10 mouse cellular contexts compared by ENCODE assay signal in genomic region chr7:28863540-28863939, GRCm38 (mm10). TPM values are rescaled to one million over a fixed set of nuclear protein-coding genes. Genes with fewer than 3 reads are reported as not detected.
A peak's percentile ranks its signal among the peaks of the same experiment; 100 is the strongest.
DNase-seq lines count a peak whose midpoint lies in the region; ATAC-seq and TF ChIP-seq lines count a peak whose summit lies in the region.
"Had no signal": no experiment of that assay in that cellular context is flagged by ENCODE, and none has a peak within 500 bp of the region (broad histone marks: within the 10 kb centered on the region; RNA-seq: fewer than 3 reads in every experiment).

Gene Lgals7, plus strand, starts transcription at chr7:28863853.

- H3K36me3 ChIP-seq in heart, embryonic 16.5 days (ENCODE audit: control insufficient read depth, insufficient read depth) = no peaks in the 10 kb centered on the region
- H3K36me3 ChIP-seq in midbrain, embryonic 14.5 days (ENCODE audit: control insufficient read depth, insufficient read depth, low read length) = no peaks in the 10 kb centered on the region
- no peaks in the 10 kb centered on the region for H3K36me3 ChIP-seq in midbrain, embryonic 15.5 days (replicated peaks)
- H3K36me3 ChIP-seq in hindbrain, embryonic 15.5 days = no peaks in the 10 kb centered on the region
- H3K36me3 ChIP-seq in stomach, postnatal 0 days (ENCODE audit: control insufficient read depth, insufficient read depth, low read length) = no peaks in the 10 kb centered on the region

- DNase-seq in heart, postnatal 36 days = no peak
- DNase-seq in midbrain, embryonic 14.5 days = no peak
- no peak for DNase-seq in stomach, postnatal 0 days (ENCODE audit: low spot score)
- no peak for DNase-seq in cerebellum, adult 8-10 months
- DNase-seq: kidney, adult 11 months had no signal

- peaks cover 9% of the 10 kb centered on the region for H3K4me1 ChIP-seq in heart, embryonic 16.5 days (ENCODE audit: control insufficient read depth, insufficient read depth, low read length)
- 0 out of 2 replicates have a peak, but pooled peaks cover 7% of the 10 kb centered on the region for H3K4me1 ChIP-seq in midbrain, embryonic 14.5 days (ENCODE audit: control insufficient read depth, insufficient read depth, low read length)
- 0 out of 2 replicates have a peak, but pooled peaks cover 5% of the 10 kb centered on the region for H3K4me1 ChIP-seq in midbrain, embryonic 15.5 days
- peaks cover 19% of the 10 kb centered on the region for H3K4me1 ChIP-seq in hindbrain, embryonic 15.5 days (replicated peaks)
- peaks cover 4% of the 10 kb centered on the region; the same call in 1 of the 2 replicates for H3K4me1 ChIP-seq in stomach, postnatal 0 days (replicated peaks; ENCODE audit: control insufficient read depth, insufficient read depth)

- TF ChIP-seq EP300 in stomach, postnatal 0 days (optimal IDR thresholded peaks at IDR 0.05) = no peak

- no peak within 1 kb of the TSS for H3K27ac ChIP-seq in heart, embryonic 16.5 days (ENCODE audit: low read length)
- no peak within 1 kb of the TSS for H3K27ac ChIP-seq in midbrain, embryonic 14.5 days (replicated peaks; ENCODE audit: low read depth, low read length)
- no peak within 1 kb of the TSS for H3K27ac ChIP-seq in midbrain, embryonic 15.5 days
- no peak within 1 kb of the TSS for H3K27ac ChIP-seq in hindbrain, embryonic 15.5 days (replicated peaks)
- peak within 1 kb of the TSS; percentile 73 for H3K27ac ChIP-seq in stomach, postnatal 0 days (replicated peaks)

- no peak within 1 kb of the TSS for H3K4me3 ChIP-seq in heart, embryonic 16.5 days (ENCODE audit: low read length)
- H3K4me3 ChIP-seq in midbrain, embryonic 14.5 days (replicated peaks; ENCODE audit: low read depth, low read length) = no peak within 1 kb of the TSS
- no peak within 1 kb of the TSS for H3K4me3 ChIP-seq in midbrain, embryonic 15.5 days
- no peak within 1 kb of the TSS for H3K4me3 ChIP-seq in hindbrain, embryonic 15.5 days
- H3K4me3 ChIP-seq in stomach, postnatal 0 days (ENCODE audit: low read depth, low read length) = peak within 1 kb of the TSS; percentile 24

- 75% methylated on average over 6 of the region's 6 CpGs for WGBS in heart, embryonic 16.5 days
- WGBS in midbrain, embryonic 14.5 days = 84% methylated on average over 6 of the region's 6 CpGs
- WGBS in midbrain, embryonic 15.5 days = 85% methylated on average over 6 of the region's 6 CpGs
- WGBS in hindbrain, embryonic 15.5 days = 85% methylated on average over 6 of the region's 6 CpGs
- 68% methylated on average over 6 of the region's 6 CpGs for WGBS in stomach, postnatal 0 days

- TF ChIP-seq CTCF in stomach, postnatal 0 days (IDR thresholded peaks at IDR 0.05; ENCODE audit: low read depth) = no peak

- ATAC-seq in heart, embryonic 16.5 days (replicated peaks; ENCODE audit: extremely low read depth, insufficient read depth, low FRiP score) = no peak
- ATAC-seq in midbrain, embryonic 14.5 days (ENCODE audit: low FRiP score, low TSS enrichment) = no peak
- ATAC-seq in midbrain, embryonic 15.5 days (replicated peaks) = no peak
- no peak for ATAC-seq in hindbrain, embryonic 15.5 days (ENCODE audit: low FRiP score, low read depth)
- no peak for ATAC-seq in stomach, postnatal 0 days (ENCODE audit: low FRiP score, low TSS enrichment)

- peaks cover 4% of the 10 kb centered on the region for H3K9me3 ChIP-seq in heart, embryonic 16.5 days (replicated peaks; ENCODE audit: control insufficient read depth, low read length)
- H3K9me3 ChIP-seq in midbrain, embryonic 14.5 days (ENCODE audit: control insufficient read depth, low read length) = no peaks in the 10 kb centered on the region
- H3K9me3 ChIP-seq in midbrain, embryonic 15.5 days = no peaks in the 10 kb centered on the region
- no peaks in the 10 kb centered on the region for H3K9me3 ChIP-seq in hindbrain, embryonic 15.5 days
- H3K9me3 ChIP-seq in stomach, postnatal 0 days (ENCODE audit: control insufficient read depth, low read length) = no peaks in the 10 kb centered on the region

- H3K4me2 ChIP-seq in heart, embryonic 16.5 days (ENCODE audit: low read depth, low read length) = 0 out of 2 replicates have a peak within 1 kb of the TSS, but pooled peaks have one; percentile 0
- H3K4me2 ChIP-seq in midbrain, embryonic 14.5 days (ENCODE audit: low read length) = peak within 1 kb of the TSS; percentile 20; the same call in 1 of the 2 replicates
- no peak within 1 kb of the TSS for H3K4me2 ChIP-seq in midbrain, embryonic 15.5 days
- peak within 1 kb of the TSS; percentile 23; the same call in 1 of the 2 replicates for H3K4me2 ChIP-seq in hindbrain, embryonic 15.5 days
- H3K4me2 ChIP-seq in stomach, postnatal 0 days (replicated peaks; ENCODE audit: low read depth) = peak within 1 kb of the TSS; percentile 52

- no peak within 1 kb of the TSS for H3K9ac ChIP-seq in heart, embryonic 16.5 days (ENCODE audit: low read length)
- H3K9ac ChIP-seq in midbrain, embryonic 14.5 days (replicated peaks; ENCODE audit: low read length) = no peak within 1 kb of the TSS; the same call in 1 of the 2 replicates
- no peak within 1 kb of the TSS for H3K9ac ChIP-seq in midbrain, embryonic 15.5 days
- H3K9ac ChIP-seq in hindbrain, embryonic 15.5 days = no peak within 1 kb of the TSS
- peak within 1 kb of the TSS; percentile 24 for H3K9ac ChIP-seq in stomach, postnatal 0 days (ENCODE audit: low read length)

- H3K27me3 ChIP-seq in heart, embryonic 16.5 days (ENCODE audit: control insufficient read depth, insufficient read depth, low read length) = no peaks in the 10 kb centered on the region
- no peaks in the 10 kb centered on the region for H3K27me3 ChIP-seq in midbrain, embryonic 14.5 days (ENCODE audit: control insufficient read depth, insufficient read depth, low read length)
- no peaks in the 10 kb centered on the region for H3K27me3 ChIP-seq in midbrain, embryonic 15.5 days (replicated peaks)
- H3K27me3 ChIP-seq in hindbrain, embryonic 15.5 days = no peaks in the 10 kb centered on the region
- no peaks in the 10 kb centered on the region for H3K27me3 ChIP-seq in stomach, postnatal 0 days (ENCODE audit: control insufficient read depth, insufficient read depth, low read length)

- intact Hi-C loops in heart, postnatal 36 days (cut with DNase I) = no loop called here

RNA-seq across cellular contexts. Expression of gene Lgals7, which starts in this region (rescaled TPM):
- polyA plus RNA-seq in heart, embryonic 16.5 days (2015; fragmentation: Nextera tagmentation; extraction: Ambion mirVana) = 1.5 and 2.1 TPM in 2 replicates
- total RNA-seq in heart, postnatal 36 days (2021) = 1 to 10 TPM in 1 of 2 experiments, under 1 TPM in 1; 0.73 to 1.4 TPM
- polyA plus RNA-seq in midbrain, embryonic 14.5 days (2014; fragmentation: Nextera tagmentation; extraction: Ambion mirVana) = 7.9 and 22.6 TPM in 2 replicates
- polyA plus RNA-seq in midbrain, embryonic 15.5 days (2015; fragmentation: Nextera tagmentation; extraction: Ambion mirVana) = 7.8 and 9.2 TPM in 2 replicates
- 4.7 and 7.9 TPM in 2 replicates for polyA plus RNA-seq in hindbrain, embryonic 15.5 days (2015; fragmentation: Nextera tagmentation; extraction: Ambion mirVana)
- 296 and 301 TPM in 2 replicates for polyA plus RNA-seq in stomach, postnatal 0 days (2015; fragmentation: Nextera tagmentation; extraction: Ambion mirVana)
- total RNA-seq: gastrocnemius, adult 8-10 months; layer of hippocampus, postnatal 14 days had no signal

Comparison
In these comparisons a context has a peak if more than half of its experiments do, and no peak if none do; other contexts are left out.
1. RNA of gene Lgals7 (polyA plus RNA-seq): 296 to 301 TPM in stomach, postnatal 0 days; 7.9 to 22.6 TPM in midbrain, embryonic 14.5 days, 7.8 to 9.2 TPM in midbrain, embryonic 15.5 days, 4.7 to 7.9 TPM in hindbrain, embryonic 15.5 days and 1.5 to 2.1 TPM in heart, embryonic 16.5 days; every median in the first group is over 10 times any median in the second.